Mouse (Mus musculus) heart, postnatal 0 days (tissue): ENCODE measurements around the gene Cpeb1.

Experiments
- CTCF ChIP-seq: IDR thresholded peaks from 2 replicates; pipeline ENCODE4 v1.5.1; 2016; ENCODE audit warnings: antibody characterized with exemption, control low read depth, low read depth
- EP300 ChIP-seq: IDR thresholded peaks from 2 replicates; pipeline ENCODE4 v1.6.1; 2016; ENCODE audit warnings: antibody characterized with exemption, low read depth

DNA sequence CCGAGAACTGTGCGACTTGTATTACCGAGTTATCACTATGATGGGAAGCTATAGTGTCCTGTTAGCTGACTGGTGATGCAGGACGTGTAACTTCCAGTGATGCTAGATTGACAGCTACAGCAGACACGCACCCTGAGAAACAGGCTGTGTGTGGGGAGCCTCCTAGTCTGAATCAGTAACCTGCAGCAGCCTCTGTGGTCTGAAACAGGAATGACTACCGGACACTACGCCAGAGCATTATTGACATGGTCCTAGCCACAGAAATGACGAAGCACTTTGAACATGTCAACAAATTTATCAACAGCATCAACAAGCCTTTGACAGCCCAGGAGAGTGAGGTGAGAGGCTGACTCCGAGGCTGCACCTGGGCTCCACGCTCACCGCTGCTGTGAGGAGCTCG, 129.2 kb downstream of the Cpeb1 start:
- TF ChIP-seq CTCF: no peak
- TF ChIP-seq EP300: no peak
